Mouse (Mus musculus) hindbrain, embryonic 11.5 days (tissue): ENCODE results near the gene Arhgef33. TPM values are rescaled to one million over a fixed set of nuclear protein-coding genes. Genes with fewer than 3 reads are reported as not detected.
"Not testable (repeated sequence)": the region's sequence is repeated elsewhere in the genome, so short reads cannot be mapped to it uniquely, and the experiment has no call there.

Source experiments
- ATAC-seq: fragments of 200-750 bp; cut with Nextera tagmentation; 2 replicates; pipeline ENCODE4 v1.8.0; 2017; ENCODE audit warnings: mild to moderate bottlenecking, moderate TSS enrichment, moderate library complexity; ENCODE audit not compliant: low FRiP score
- DNase-seq: peaks from one replicate; pipeline ENCODE4 v3.0.0-alpha.2; 2015; ENCODE audit warnings: low spot score
- H3K27ac ChIP-seq: fragments of 300-500 bp; sonication (generic); 2 replicates; pipeline ENCODE4 v1.5.1; 2014; ENCODE audit warnings: mild to moderate bottlenecking, low read depth, low read length
- H3K27me3 ChIP-seq: fragments of 300-500 bp; sonication (generic); 2 replicates; pipeline ENCODE4 v1.6.1; 2014; ENCODE audit warnings: mild to moderate bottlenecking, low read length, moderate library complexity, mixed read lengths; ENCODE audit not compliant: control insufficient read depth, insufficient read depth
- H3K36me3 ChIP-seq: fragments of 300-500 bp; sonication (generic); 2 replicates; pipeline ENCODE4 v1.6.1; 2014; ENCODE audit warnings: mild to moderate bottlenecking, low read length, moderate library complexity, mixed read lengths; ENCODE audit not compliant: control insufficient read depth, insufficient read depth
- H3K4me1 ChIP-seq: fragments of 300-500 bp; sonication (generic); replicated peaks from 2 replicates; pipeline ENCODE4 v1.6.1; 2014; ENCODE audit warnings: low read length, mixed read lengths; ENCODE audit not compliant: control insufficient read depth, insufficient read depth
- H3K4me2 ChIP-seq: fragments of 300-500 bp; sonication (generic); replicated peaks from 2 replicates; pipeline ENCODE4 v1.6.1; 2014; ENCODE audit warnings: mild to moderate bottlenecking, low read depth, low read length
- H3K4me3 ChIP-seq: fragments of 300-500 bp; sonication (generic); 2 replicates; pipeline ENCODE4 v1.5.1; 2014; ENCODE audit warnings: low read depth, low read length
- H3K9ac ChIP-seq: fragments of 300-500 bp; sonication (generic); 2 replicates; pipeline ENCODE4 v1.6.1; 2014; ENCODE audit warnings: low read depth, low read length
- H3K9me3 ChIP-seq: fragments of 300-500 bp; sonication (generic); 2 replicates; pipeline ENCODE4 v1.6.1; 2016; ENCODE audit warnings: low read length; ENCODE audit not compliant: control insufficient read depth
- WGBS: fragments of 180-500 bp; shearing (Covaris S2); extraction: QIAGEN DNeasy Blood & Tissue Kit; methylation state at CpG from one replicate; pipeline ENCODE4 v1.1.7; 2014; 5-methylcytosine and 5-hydroxymethylcytosine counted together
- polyA plus RNA-seq: library from polyadenylated mRNA; unstranded; fragments of >200 nt; fragmentation: Nextera tagmentation; extraction: Ambion mirVana; gene quantifications from 2 replicates; pipeline ENCODE4 v1.2.1, GENCODE M21; 2014

Gene Arhgef33
- 0.50 and 1.7 TPM in 2 replicates for polyA plus RNA-seq

DNA sequence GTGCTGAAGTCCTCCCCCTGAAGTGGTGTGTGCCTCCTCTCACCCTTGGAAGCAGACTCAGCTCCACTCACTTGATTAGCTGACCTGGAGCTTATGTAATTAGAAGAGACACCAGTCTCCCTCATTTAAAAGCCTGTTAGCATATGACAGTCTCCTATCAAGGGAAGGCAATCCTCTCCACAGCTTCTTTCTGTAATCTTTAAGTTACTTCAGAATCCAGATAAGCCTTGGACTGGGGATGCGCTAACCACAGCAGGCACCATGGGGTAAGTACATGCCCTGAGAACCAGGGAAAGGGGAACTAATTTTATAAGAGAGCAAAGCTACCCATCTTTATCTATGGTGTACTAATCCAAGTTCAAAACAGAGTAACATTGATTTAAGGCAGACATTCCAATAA, at the start of gene Arhgef33:
Arhgef33 (plus strand) TSS at position 157 of the 400 bp plus-strand sequence.
- ATAC-seq (no peak), DNase-seq (no peak)
- WGBS: 89% methylated on average over 1 of the region's 1 CpGs
- Histone ChIP-seq H3K27ac (no peak within 1 kb of the TSS), H3K27me3 (no peaks in the 10 kb centered on the region), H3K9me3 (no peaks in the 10 kb centered on the region), H3K36me3 (no peaks in the 10 kb centered on the region), H3K4me1 (no peaks in the 10 kb centered on the region), H3K4me3 (no peak within 1 kb of the TSS), H3K9ac (no peak within 1 kb of the TSS), H3K4me2 (no peak within 1 kb of the TSS)

- no peak for DNase-seq
- Histone ChIP-seq H3K9me3 (no peaks in the 10 kb centered on the region), H3K27me3 (no peaks in the 10 kb centered on the region), H3K36me3 (peaks cover 3% of the 10 kb centered on the region; the same call in 1 of the 2 replicates), H3K4me2 (no peak overlapping the region), H3K4me3 (no peak overlapping the region), H3K27ac (no peak overlapping the region), H3K9ac (no peak overlapping the region), H3K4me1 (no peaks in the 10 kb centered on the region)
- ATAC-seq: no peak
- WGBS: 96% methylated on average over 4 of the region's 4 CpGs
Observed at GRCm38 (mm10) chr17:80267065-80267464, 40.1 kb upstream of the Arhgef33 start.

- WGBS: 97% methylated on average over 3 of the region's 3 CpGs
- H3K4me1 ChIP-seq: no peaks in the 10 kb centered on the region
Observed at GRCm38 (mm10) chr17:80268151-80268550, 39.1 kb upstream of the Arhgef33 start.

DNA sequence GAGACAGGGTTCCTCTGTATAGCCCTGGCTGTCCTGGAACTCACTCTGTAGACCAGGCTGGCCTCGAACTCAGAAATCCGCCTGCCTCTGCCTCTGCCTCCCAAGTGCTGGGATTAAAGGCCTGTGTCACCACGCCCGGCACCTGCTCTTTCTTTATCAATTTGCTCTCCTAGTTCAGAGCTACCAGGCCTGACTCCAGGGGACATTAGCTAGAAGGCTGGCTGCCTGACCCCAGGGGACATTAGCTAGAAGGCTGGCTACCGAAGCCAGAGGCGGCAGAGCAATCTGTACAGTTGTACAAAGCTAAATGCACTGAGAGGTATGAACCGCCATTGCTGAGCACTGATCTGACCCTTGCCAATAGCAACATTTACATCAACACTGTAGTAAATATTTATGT, 36.6 kb upstream of the Arhgef33 start:
- 94% methylated on average over 7 of the region's 7 CpGs for WGBS
- not testable (repeated sequence) for H3K36me3 ChIP-seq, H3K9me3 ChIP-seq, H3K27ac ChIP-seq, ATAC-seq, H3K4me3 ChIP-seq, H3K4me2 ChIP-seq, DNase-seq, H3K4me1 ChIP-seq, H3K27me3 ChIP-seq, H3K9ac ChIP-seq

More at GRCm38 (mm10) chr17:80268151-80268550, 39.1 kb upstream of the Arhgef33 start:
- no peak overlapping the region for H3K27ac ChIP-seq
- H3K36me3 ChIP-seq: peaks cover 3% of the 10 kb centered on the region; the same call in 1 of the 2 replicates
- ATAC-seq: no peak
- H3K9me3 ChIP-seq: no peaks in the 10 kb centered on the region
- no peak for DNase-seq
- H3K4me3 ChIP-seq: no peak overlapping the region
- H3K9ac ChIP-seq: no peak overlapping the region
- no peak overlapping the region for H3K4me2 ChIP-seq
- H3K27me3 ChIP-seq: no peaks in the 10 kb centered on the region

GRCm38 (mm10) chr17:80278255-80278654, 29.0 kb upstream of the Arhgef33 start:
- no peak overlapping the region for H3K4me2 ChIP-seq
- no peaks in the 10 kb centered on the region for H3K27me3 ChIP-seq
- no peak overlapping the region for H3K27ac ChIP-seq
- no peak overlapping the region for H3K9ac ChIP-seq
- H3K9me3 ChIP-seq: no peaks in the 10 kb centered on the region
- H3K4me1 ChIP-seq: no peaks in the 10 kb centered on the region
- DNase-seq (no peak), ATAC-seq (no peak)
- 93% methylated on average over 4 of the region's 4 CpGs for WGBS
- 0 out of 2 replicates have a peak, but pooled peaks cover 5% of the 10 kb centered on the region for H3K36me3 ChIP-seq
- no peak overlapping the region for H3K4me3 ChIP-seq

- Histone ChIP-seq H3K36me3 (0 out of 2 replicates have a peak, but pooled peaks cover 5% of the 10 kb centered on the region), H3K27ac (no peak overlapping the region), H3K4me3 (no peak overlapping the region), H3K9me3 (no peaks in the 10 kb centered on the region), H3K4me2 (no peak overlapping the region), H3K4me1 (no peaks in the 10 kb centered on the region), H3K27me3 (no peaks in the 10 kb centered on the region), H3K9ac (no peak overlapping the region)
- ATAC-seq (no peak), DNase-seq (no peak)
- 94% methylated on average over 8 of the region's 8 CpGs for WGBS
Observed at GRCm38 (mm10) chr17:80279340-80280070, 27.7 kb upstream of the Arhgef33 start.

DNA sequence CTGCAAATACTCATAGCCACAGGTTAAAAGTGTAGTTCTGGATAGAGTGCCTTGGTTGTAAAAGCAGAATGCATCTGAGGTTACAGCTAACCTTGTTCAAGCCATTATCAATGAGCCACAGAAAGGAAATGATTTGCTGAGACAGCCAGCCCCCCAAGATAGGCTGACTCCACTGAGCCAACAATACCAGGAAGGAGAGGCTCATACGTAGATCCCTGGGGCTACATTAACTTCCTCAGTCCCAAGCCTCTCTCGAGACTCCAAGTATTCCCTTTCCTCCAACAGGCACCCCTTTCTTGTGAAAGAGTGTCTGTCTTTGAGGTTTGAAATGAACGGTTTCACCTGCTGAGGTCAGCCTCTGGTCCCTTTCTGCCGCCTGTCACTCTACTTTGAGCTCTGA, 22.8 kb upstream of the Arhgef33 start:
- no peak for DNase-seq
- H3K27ac ChIP-seq: no peak overlapping the region
- no peaks in the 10 kb centered on the region for H3K27me3 ChIP-seq
- H3K36me3 ChIP-seq: no peaks in the 10 kb centered on the region
- no peak overlapping the region for H3K4me3 ChIP-seq
- H3K4me1 ChIP-seq: no peaks in the 10 kb centered on the region; the same call in 1 of the 2 replicates
- ATAC-seq: no peak
- WGBS: 88% methylated on average over 4 of the region's 4 CpGs
- no peak overlapping the region for H3K4me2 ChIP-seq
- H3K9ac ChIP-seq: no peak overlapping the region
- no peaks in the 10 kb centered on the region for H3K9me3 ChIP-seq

DNA sequence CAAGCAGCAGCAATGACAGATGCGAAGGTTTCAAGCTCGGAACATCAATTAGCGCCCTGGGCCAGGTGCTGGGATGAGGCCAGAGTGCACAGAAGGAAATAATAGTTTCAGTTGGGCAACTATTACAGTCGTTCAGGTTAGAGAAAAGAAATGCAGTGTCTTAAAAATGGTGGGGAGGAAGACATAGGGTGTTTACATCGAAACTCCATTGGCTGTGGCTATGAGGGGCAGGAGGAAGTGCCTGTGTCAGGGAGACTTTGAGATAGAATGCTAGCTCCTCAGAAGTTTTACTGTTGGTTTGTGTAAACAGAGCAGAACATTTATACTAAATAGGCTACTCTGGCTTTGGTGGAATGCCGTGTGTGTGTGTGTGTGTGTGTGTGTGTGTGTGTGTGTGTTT, 19.2 kb upstream of the Arhgef33 start:
- H3K4me3 ChIP-seq: no peak overlapping the region
- no peak overlapping the region for H3K27ac ChIP-seq
- WGBS: 86% methylated on average over 6 of the region's 6 CpGs
- no peaks in the 10 kb centered on the region for H3K27me3 ChIP-seq
- DNase-seq (no peak), ATAC-seq (no peak)
- no peak overlapping the region for H3K9ac ChIP-seq
- no peak overlapping the region for H3K4me2 ChIP-seq
- no peaks in the 10 kb centered on the region for H3K9me3 ChIP-seq
- no peaks in the 10 kb centered on the region; the same call in 1 of the 2 replicates for H3K4me1 ChIP-seq
- H3K36me3 ChIP-seq: no peaks in the 10 kb centered on the region
